Mouse (Mus musculus): Measurements from ENCODE around the gene BC037034.
"Not testable (repeated sequence)": the region's sequence is repeated elsewhere in the genome, so short reads cannot be mapped to it uniquely, and the experiment has no call there.

BC037034 gene

GRCm38 (mm10) chr5:138219864-138220263 lies 44.0 kb downstream of the BC037034 start:
- no peak for DNase-seq (ENCODE audit: low read depth, low spot score)

- DNase-seq (ENCODE audit: low read depth, low spot score), result not testable (repeated sequence)
Measured at GRCm38 (mm10) chr5:138216632-138217031, 47.2 kb downstream of the BC037034 start.
